Mouse (Mus musculus) limb, embryonic 12.5 days (tissue): ENCODE data around the gene Lrrfip2. TPM values are rescaled to one million over a fixed set of nuclear protein-coding genes. Genes with fewer than 3 reads are reported as not detected.

ENCODE experiments used
- ATAC-seq: fragments of 200-750 bp; cut with Nextera tagmentation; 2 replicates; pipeline ENCODE4 v1.8.0; 2017; ENCODE audit warnings: low read depth, moderate TSS enrichment; ENCODE audit not compliant: insufficient number of reproducible peaks, insufficient read depth, low FRiP score, low TSS enrichment
- H3K27ac ChIP-seq: fragments of 300-500 bp; sonication (generic); 2 replicates; pipeline ENCODE4 v1.5.1; 2016; ENCODE audit warnings: mild to moderate bottlenecking, moderate library complexity
- H3K27me3 ChIP-seq: fragments of 300-500 bp; sonication (generic); 2 replicates; pipeline ENCODE4 v1.6.1; 2016; ENCODE audit warnings: mild to moderate bottlenecking, moderate library complexity
- H3K36me3 ChIP-seq: fragments of 300-500 bp; sonication (generic); 2 replicates; pipeline ENCODE4 v1.6.1; 2016; ENCODE audit warnings: mild to moderate bottlenecking, moderate library complexity
- H3K4me1 ChIP-seq: fragments of 300-500 bp; sonication (generic); replicated peaks from 2 replicates; pipeline ENCODE4 v1.6.1; 2016
- H3K4me2 ChIP-seq: fragments of 300-500 bp; sonication (generic); 2 replicates; pipeline ENCODE4 v1.6.1; 2016; ENCODE audit warnings: mild to moderate bottlenecking, moderate library complexity
- H3K4me3 ChIP-seq: fragments of 300-500 bp; sonication (generic); replicated peaks from 2 replicates; pipeline ENCODE4 v1.5.1; 2016; ENCODE audit warnings: mild to moderate bottlenecking
- H3K9ac ChIP-seq: fragments of 300-500 bp; sonication (generic); replicated peaks from 2 replicates; pipeline ENCODE4 v1.6.1; 2016; ENCODE audit warnings: mild to moderate bottlenecking, moderate library complexity
- H3K9me3 ChIP-seq: fragments of 300-500 bp; sonication (generic); 2 replicates; pipeline ENCODE4 v1.6.1; 2016; ENCODE audit warnings: mild to moderate bottlenecking, moderate library complexity
- WGBS: fragments of 180-500 bp; shearing (Covaris S2); methylation state at CpG from one replicate; pipeline ENCODE4 v1.1.7; 2016; 5-methylcytosine and 5-hydroxymethylcytosine counted together
- polyA plus RNA-seq: library from polyadenylated mRNA; unstranded; fragments of >200 nt; fragmentation: Nextera tagmentation; extraction: Ambion mirVana; gene quantifications from 2 replicates; pipeline ENCODE4 v1.2.1, GENCODE M21; 2016

Lrrfip2 gene
- polyA plus RNA-seq, 1 experiment from 2014 or later = 45.9 TPM

DNA sequence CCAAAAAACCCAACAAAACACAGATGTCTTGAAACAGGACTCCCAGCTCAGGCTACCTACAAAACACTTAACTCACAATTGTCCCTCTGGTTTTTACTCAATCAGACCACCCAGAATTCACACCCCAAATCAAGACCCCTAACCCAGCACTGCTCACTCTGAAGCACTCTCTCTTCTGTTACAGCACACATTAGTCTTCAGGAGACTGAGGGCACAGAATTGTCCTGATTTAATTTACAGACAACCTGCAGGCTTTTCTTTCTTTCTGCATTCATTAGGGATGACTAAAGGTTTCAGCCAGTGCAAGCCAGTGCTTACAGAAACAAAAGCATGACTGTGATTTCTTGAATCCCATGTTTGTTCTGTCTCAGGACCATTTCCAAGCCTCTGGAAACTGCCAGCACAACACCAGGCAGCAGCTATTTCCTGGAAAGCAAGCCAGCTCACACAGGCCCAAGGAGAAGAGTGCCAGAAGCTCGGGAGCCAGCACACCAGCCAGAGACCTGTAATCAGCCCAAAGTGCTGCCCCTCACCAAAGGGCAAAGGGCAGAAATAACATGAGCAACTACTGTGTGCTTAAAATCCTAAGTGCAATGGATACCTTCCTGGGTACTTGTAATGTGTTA lies 143.1 kb downstream of the Lrrfip2 start:
- ATAC-seq = no peak
- Histone ChIP-seq H3K36me3 (peaks cover 71% of the 10 kb centered on the region), H3K27me3 (no peaks in the 10 kb centered on the region), H3K4me3 (no peak overlapping the region), H3K4me2 (no peak overlapping the region), H3K27ac (peak overlapping the region; percentile 76), H3K9me3 (no peaks in the 10 kb centered on the region), H3K4me1 (no peaks in the 10 kb centered on the region), H3K9ac (peak overlapping the region; percentile 8; the same call in 1 of the 2 replicates)
- 12% methylated on average over 1 of the region's 1 CpGs for WGBS

- Histone ChIP-seq H3K4me3 (no peak overlapping the region), H3K9ac (no peak overlapping the region), H3K4me2 (no peak overlapping the region), H3K27ac (no peak overlapping the region), H3K4me1 (no peaks in the 10 kb centered on the region), H3K27me3 (no peaks in the 10 kb centered on the region), H3K9me3 (no peaks in the 10 kb centered on the region), H3K36me3 (peaks cover 68% of the 10 kb centered on the region)
- 90% methylated on average over 4 of the region's 4 CpGs for WGBS
- no peak for ATAC-seq
Measured at GRCm38 (mm10) chr9:111261356-111261755, 144.0 kb downstream of the Lrrfip2 start.

- H3K27ac ChIP-seq = no peak overlapping the region
- no peaks in the 10 kb centered on the region for H3K9me3 ChIP-seq
- H3K9ac ChIP-seq = no peak overlapping the region
- no peak overlapping the region for H3K4me3 ChIP-seq
- 92% methylated on average over 2 of the region's 2 CpGs for WGBS
- peaks cover 11% of the 10 kb centered on the region for H3K4me1 ChIP-seq
- peaks cover 34% of the 10 kb centered on the region for H3K36me3 ChIP-seq
- no peak overlapping the region for H3K4me2 ChIP-seq
- ATAC-seq = no peak
- H3K27me3 ChIP-seq = no peaks in the 10 kb centered on the region
Measured at GRCm38 (mm10) chr9:111267998-111268397, 150.6 kb downstream of the Lrrfip2 start.

DNA sequence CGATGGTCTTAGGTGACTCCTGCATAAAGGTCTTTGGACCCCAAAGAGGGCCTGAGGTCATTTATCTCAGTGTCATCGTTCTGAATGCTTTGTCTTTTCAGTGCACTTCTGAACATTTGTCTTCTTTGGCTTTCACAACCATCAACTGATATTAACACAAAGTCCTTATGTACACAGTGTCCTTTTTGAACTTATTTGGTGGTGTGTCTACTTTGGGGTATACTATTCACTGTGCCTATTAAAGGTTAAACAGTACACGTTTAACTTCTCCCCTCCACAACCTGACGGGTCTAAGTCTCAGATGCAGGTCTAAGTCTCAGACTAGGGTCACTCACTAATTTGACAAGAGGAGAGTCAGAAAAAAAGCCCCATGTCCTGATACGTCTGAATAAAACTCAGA lies 153.2 kb downstream of the Lrrfip2 start:
- 22% methylated on average over 5 of the region's 5 CpGs for WGBS
- Histone ChIP-seq H3K4me1 (peaks cover 33% of the 10 kb centered on the region), H3K9me3 (no peaks in the 10 kb centered on the region), H3K27ac (peak overlapping the region; percentile 94; the same call in 1 of the 2 replicates), H3K4me3 (peak overlapping the region; percentile 87), H3K4me2 (peak overlapping the region; percentile 70), H3K9ac (peak overlapping the region; percentile 82), H3K36me3 (peaks cover 28% of the 10 kb centered on the region), H3K27me3 (no peaks in the 10 kb centered on the region)
- ATAC-seq = no peak

GRCm38 (mm10) chr9:111271056-111271433 lies 153.7 kb downstream of the Lrrfip2 start:
- Histone ChIP-seq H3K4me1 (peaks cover 36% of the 10 kb centered on the region), H3K9ac (peak overlapping the region; percentile 82), H3K27me3 (no peaks in the 10 kb centered on the region), H3K4me3 (peak overlapping the region; percentile 87), H3K9me3 (no peaks in the 10 kb centered on the region), H3K4me2 (peak overlapping the region; percentile 70), H3K36me3 (peaks cover 28% of the 10 kb centered on the region), H3K27ac (peak overlapping the region; percentile 94)
- ATAC-seq = peak; percentile 41
- under 1% methylated on average over 32 of the region's 32 CpGs for WGBS

DNA sequence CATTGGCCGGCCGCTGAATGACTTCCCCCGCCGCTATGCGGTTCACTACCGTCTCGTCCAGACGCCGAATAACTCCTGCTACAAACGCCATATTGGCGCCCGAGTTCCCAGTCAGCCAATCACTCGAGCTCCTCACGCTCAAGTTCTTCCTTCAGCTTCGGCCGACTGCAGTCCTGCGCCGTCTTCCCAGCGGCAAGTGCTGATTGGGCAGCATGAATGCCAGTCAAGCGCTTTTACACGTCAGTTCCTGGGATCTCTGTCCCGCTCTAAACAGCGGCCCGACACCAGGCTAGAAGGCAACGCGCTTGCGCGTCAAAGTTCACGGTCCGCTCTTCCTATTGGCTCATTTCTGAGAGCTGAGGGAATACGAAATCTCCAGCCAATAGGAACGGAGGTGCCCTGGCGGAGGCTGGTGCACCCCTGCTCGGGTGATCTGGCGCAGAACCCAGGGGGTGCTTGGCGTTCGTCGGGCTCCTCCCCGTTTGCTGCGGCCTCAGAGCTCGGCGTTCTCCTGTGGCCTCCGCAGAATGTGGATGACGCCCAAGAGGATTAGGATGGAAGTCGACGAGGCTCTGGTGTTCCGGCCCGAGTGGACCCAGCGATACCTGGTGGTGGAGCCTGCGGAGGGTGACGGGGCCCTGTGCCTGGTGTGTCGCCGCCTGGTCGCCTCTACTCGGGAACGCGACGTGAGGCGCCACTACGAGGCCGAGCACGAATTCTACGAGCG lies 154.2 kb downstream of the Lrrfip2 start, which contains the start of the genes Mlh1 and Epm2aip1:
Gene Mlh1 (minus strand): TSS at position 358 of the 727 bp plus-strand sequence.
Gene Epm2aip1 (plus strand): TSS at position 496 of the 727 bp plus-strand sequence.
- peaks cover 29% of the 10 kb centered on the region for H3K36me3 ChIP-seq
- H3K27ac ChIP-seq = peak within 1 kb of the TSS; percentile 94
- H3K4me2 ChIP-seq = peak within 1 kb of the TSS; percentile 87

GRCm38 (mm10) chr9:111272356-111272755 lies 155.0 kb downstream of the Lrrfip2 start:
- Histone ChIP-seq H3K4me2 (peak overlapping the region; percentile 87), H3K27me3 (no peaks in the 10 kb centered on the region), H3K9ac (peak overlapping the region; percentile 89), H3K4me3 (peak overlapping the region; percentile 87), H3K36me3 (peaks cover 30% of the 10 kb centered on the region), H3K9me3 (no peaks in the 10 kb centered on the region), H3K27ac (peak overlapping the region; percentile 93), H3K4me1 (peaks cover 43% of the 10 kb centered on the region)
- whole genome bisulfite sequencing = 10% methylated on average over 19 of the region's 19 CpGs
- no peak for ATAC-seq

More for the DNA sequence above, 154.2 kb downstream of the Lrrfip2 start, which contains the start of the genes Mlh1 and Epm2aip1:
- H3K9ac ChIP-seq = peak within 1 kb of the TSS; percentile 89
- whole genome bisulfite sequencing = under 1% methylated on average over 64 of the region's 64 CpGs
- peak within 1 kb of the TSS; percentile 87 for H3K4me3 ChIP-seq
- peaks cover 41% of the 10 kb centered on the region for H3K4me1 ChIP-seq
- H3K27me3 ChIP-seq = no peaks in the 10 kb centered on the region
- no peaks in the 10 kb centered on the region for H3K9me3 ChIP-seq
- peak; percentile 100 for ATAC-seq

DNA sequence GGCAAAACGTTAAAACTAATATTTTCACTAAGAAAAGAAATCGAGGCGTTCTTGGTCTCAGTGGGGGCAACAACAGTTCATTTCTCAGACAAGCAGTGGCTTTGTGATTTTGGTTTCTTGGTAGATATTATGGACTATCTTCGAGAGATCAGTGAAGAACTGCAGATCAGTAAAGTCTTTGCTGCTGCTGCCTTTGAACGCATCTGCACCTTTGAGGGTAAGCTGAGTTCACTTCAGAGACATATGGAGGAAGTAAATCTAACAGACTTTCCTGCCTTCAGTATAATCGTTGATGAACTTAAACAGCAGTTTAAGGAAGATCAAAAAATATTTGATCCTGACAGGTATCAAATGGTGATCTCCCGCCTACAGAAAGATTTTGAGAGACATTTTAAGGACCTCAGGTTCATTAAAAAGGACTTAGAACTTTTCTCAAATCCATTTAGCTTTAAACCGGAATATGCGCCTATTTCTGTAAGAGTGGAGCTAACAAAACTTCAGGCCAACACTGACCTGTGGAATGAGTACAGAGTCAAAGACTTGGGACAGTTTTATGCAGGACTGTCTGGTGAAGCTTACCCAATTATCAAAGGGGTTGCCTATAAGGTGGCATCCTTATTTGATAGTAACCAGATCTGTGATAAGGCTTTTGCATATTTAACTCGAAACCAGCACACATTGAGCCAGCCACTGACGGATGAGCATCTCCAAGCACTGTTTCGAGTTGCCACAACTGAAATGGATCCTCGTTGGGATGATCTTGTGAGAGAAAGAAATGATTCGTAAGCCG lies 155.8 kb downstream of the Lrrfip2 start:
- ATAC-seq = no peak
- H3K9ac ChIP-seq = peak overlapping the region; percentile 89
- H3K4me2 ChIP-seq = peak overlapping the region; percentile 87
- peaks cover 43% of the 10 kb centered on the region for H3K4me1 ChIP-seq
- 70% methylated on average over 15 of the region's 15 CpGs for WGBS
- no peak overlapping the region for H3K27ac ChIP-seq
- peak overlapping the region; percentile 87 for H3K4me3 ChIP-seq
- H3K36me3 ChIP-seq = peaks cover 34% of the 10 kb centered on the region
- no peaks in the 10 kb centered on the region for H3K9me3 ChIP-seq
- no peaks in the 10 kb centered on the region for H3K27me3 ChIP-seq

DNA sequence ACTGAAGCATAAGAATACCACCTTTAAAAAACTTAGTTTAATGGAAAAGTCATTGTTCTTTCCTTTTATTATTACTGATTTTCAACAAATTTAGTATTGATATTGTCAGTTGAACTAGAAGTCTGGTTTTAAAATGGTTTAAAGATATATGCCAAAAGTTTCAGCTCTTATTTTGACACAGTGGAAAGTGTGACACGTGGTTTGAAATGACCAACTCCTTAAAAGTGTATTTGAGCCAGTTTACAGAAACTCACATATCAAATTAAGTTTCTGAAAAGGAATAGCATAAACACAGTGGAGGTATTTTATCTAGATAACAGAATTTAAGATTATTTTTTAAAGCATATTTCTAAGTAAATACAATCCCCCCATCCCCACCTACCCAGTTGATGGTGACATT lies 156.6 kb downstream of the Lrrfip2 start:
- H3K36me3 ChIP-seq = peaks cover 42% of the 10 kb centered on the region
- peak overlapping the region; percentile 87 for H3K4me2 ChIP-seq
- H3K4me1 ChIP-seq = peaks cover 43% of the 10 kb centered on the region
- H3K27me3 ChIP-seq = no peaks in the 10 kb centered on the region
- 83% methylated on average over 1 of the region's 1 CpGs for WGBS
- no peak for ATAC-seq
- H3K27ac ChIP-seq = no peak overlapping the region
- no peaks in the 10 kb centered on the region for H3K9me3 ChIP-seq
- H3K9ac ChIP-seq = no peak overlapping the region
- no peak overlapping the region for H3K4me3 ChIP-seq

GRCm38 (mm10) chr9:111275156-111275555 lies 157.8 kb downstream of the Lrrfip2 start:
- no peaks in the 10 kb centered on the region for H3K9me3 ChIP-seq
- 26% methylated on average over 1 of the region's 1 CpGs for WGBS
- peak overlapping the region; percentile 24 for H3K4me3 ChIP-seq
- no peaks in the 10 kb centered on the region for H3K27me3 ChIP-seq
- H3K4me2 ChIP-seq = peak overlapping the region; percentile 87
- H3K9ac ChIP-seq = no peak overlapping the region
- no peak for ATAC-seq
- H3K36me3 ChIP-seq = peaks cover 50% of the 10 kb centered on the region
- H3K27ac ChIP-seq = no peak overlapping the region
- H3K4me1 ChIP-seq = peaks cover 41% of the 10 kb centered on the region
